Mouse (Mus musculus) C2C12 (cell line): ENCODE data around the gene Slc4a1.

Experiments used
- CEBPB ChIP-seq: IDR thresholded peaks from one replicate; pipeline ENCODE4 v1.6.1; 2011; ENCODE audit warnings: low read depth, mild to moderate bottlenecking, control low read depth, moderate library complexity
- CTCF ChIP-seq: IDR thresholded peaks from one replicate; pipeline ENCODE4 v1.5.1; 2011; ENCODE audit not compliant: control insufficient read depth, insufficient read depth, insufficient read length
- FOSL1 ChIP-seq: IDR thresholded peaks from one replicate; pipeline ENCODE4 v1.8.0; 2011; ENCODE audit warnings: mild to moderate bottlenecking, low read length; ENCODE audit not compliant: poor library complexity, insufficient read depth, severe bottlenecking
- MAX ChIP-seq: IDR thresholded peaks from one replicate; pipeline ENCODE4 v1.6.1; 2011; ENCODE audit warnings: mild to moderate bottlenecking, control low read depth
- MYOD1 ChIP-seq: IDR thresholded peaks from one replicate; pipeline ENCODE4 v1.6.1; 2011; ENCODE audit warnings: low read depth; ENCODE audit not compliant: control insufficient read depth, insufficient read length
- MYOG ChIP-seq: IDR thresholded peaks from one replicate; pipeline ENCODE4 v1.6.1; 2011; ENCODE audit not compliant: control insufficient read depth, insufficient read length; ENCODE audit errors: extremely low read depth
- USF1 ChIP-seq: IDR thresholded peaks from one replicate; pipeline ENCODE4 v1.6.1; 2011; ENCODE audit warnings: low read depth, mild to moderate bottlenecking, control low read depth, moderate library complexity

- TF ChIP-seq CTCF (no peak), MYOG (no peak), USF1 (no peak), CEBPB (no peak), FOSL1 (no peak), MAX (peak; percentile 17), MYOD1 (no peak)
Observed at GRCm38 (mm10) chr11:102316572-102317297, 49.3 kb downstream of the Slc4a1 start.
